Comparison of ENCODE assay signal across 21 mouse cellular contexts in genomic region chr4:54493074-54493473, GRCm38 (mm10).
DNase-seq lines count a peak whose midpoint lies in the region; ATAC-seq lines count a peak whose summit lies in the region.
"Had no signal": no experiment of that assay in that cellular context is flagged by ENCODE, and none has a peak within 500 bp of the region (broad histone marks: within the 10 kb centered on the region; RNA-seq: fewer than 3 reads in every experiment).

No protein-coding gene starts in this region.

- no peaks in the 10 kb centered on the region for H3K9me3 ChIP-seq in embryonic facial prominence, embryonic 11.5 days (replicated peaks; ENCODE audit: control insufficient read depth, low read length)
- H3K9me3 ChIP-seq in embryonic facial prominence, embryonic 10.5 days: no peaks in the 10 kb centered on the region
- H3K9me3 ChIP-seq in lung, embryonic 16.5 days (ENCODE audit: control insufficient read depth, low read length): no peaks in the 10 kb centered on the region
- H3K9me3 ChIP-seq in embryonic facial prominence, embryonic 12.5 days: no peaks in the 10 kb centered on the region
- H3K9me3 ChIP-seq in limb, embryonic 15.5 days: no peaks in the 10 kb centered on the region
- H3K9me3 ChIP-seq: lung, embryonic 15.5 days; midbrain, embryonic 12.5 days; neural tube, embryonic 13.5 days had no signal

- H3K9ac ChIP-seq in embryonic facial prominence, embryonic 11.5 days (replicated peaks; ENCODE audit: low read length): no peak overlapping the region
- H3K9ac ChIP-seq in lung, embryonic 16.5 days (ENCODE audit: low read length): no peak overlapping the region
- H3K9ac ChIP-seq in embryonic facial prominence, embryonic 12.5 days: no peak overlapping the region
- no peak overlapping the region for H3K9ac ChIP-seq in limb, embryonic 15.5 days
- H3K9ac ChIP-seq: forebrain, postnatal 0 days; lung, embryonic 15.5 days; midbrain, embryonic 12.5 days; neural tube, embryonic 13.5 days had no signal

- no peak for ATAC-seq in embryonic facial prominence, embryonic 11.5 days (replicated peaks; ENCODE audit: insufficient number of reproducible peaks, low FRiP score, low TSS enrichment, low read depth)
- peak; percentile 62 for ATAC-seq in lung, embryonic 16.5 days (ENCODE audit: low read depth)
- ATAC-seq in embryonic facial prominence, embryonic 12.5 days (ENCODE audit: insufficient number of reproducible peaks, insufficient read depth, low FRiP score, low TSS enrichment): peak; percentile 47; the same call in 1 of the 2 replicates
- ATAC-seq in limb, embryonic 15.5 days (ENCODE audit: insufficient number of reproducible peaks, low FRiP score, low TSS enrichment, low read depth): peak; percentile 52; the same call in 1 of the 2 replicates
- ATAC-seq: activated CD4-positive, CD25-positive, alpha-beta regulatory T cell, adult 4 months; forebrain, postnatal 0 days; inflammation-experienced regulatory T-cells, adult 6 months had no signal

- H3K4me1 ChIP-seq in embryonic facial prominence, embryonic 11.5 days (ENCODE audit: control insufficient read depth, insufficient read depth, low read length): no peaks in the 10 kb centered on the region
- H3K4me1 ChIP-seq in embryonic facial prominence, embryonic 10.5 days: peaks cover 6% of the 10 kb centered on the region; the same call in 1 of the 2 replicates
- H3K4me1 ChIP-seq in lung, embryonic 16.5 days (replicated peaks; ENCODE audit: control insufficient read depth, insufficient read depth, low read length): 0 out of 2 replicates have a peak, but pooled peaks cover 2% of the 10 kb centered on the region
- no peaks in the 10 kb centered on the region; the same call in 1 of the 2 replicates for H3K4me1 ChIP-seq in embryonic facial prominence, embryonic 12.5 days
- H3K4me1 ChIP-seq in limb, embryonic 15.5 days: no peaks in the 10 kb centered on the region
- H3K4me1 ChIP-seq: lung, embryonic 15.5 days; midbrain, embryonic 12.5 days; neural tube, embryonic 13.5 days had no signal

- H3K36me3 ChIP-seq in embryonic facial prominence, embryonic 11.5 days (replicated peaks; ENCODE audit: control insufficient read depth, insufficient read depth, low read depth, low read length): no peaks in the 10 kb centered on the region
- H3K36me3 ChIP-seq in embryonic facial prominence, embryonic 10.5 days (replicated peaks): no peaks in the 10 kb centered on the region
- H3K36me3 ChIP-seq in lung, embryonic 16.5 days (ENCODE audit: control insufficient read depth, insufficient read depth, low read length): no peaks in the 10 kb centered on the region
- no peaks in the 10 kb centered on the region for H3K36me3 ChIP-seq in embryonic facial prominence, embryonic 12.5 days
- no peaks in the 10 kb centered on the region for H3K36me3 ChIP-seq in limb, embryonic 15.5 days
- H3K36me3 ChIP-seq: lung, embryonic 15.5 days; midbrain, embryonic 12.5 days; neural tube, embryonic 13.5 days had no signal

- H3K27ac ChIP-seq in embryonic facial prominence, embryonic 11.5 days (replicated peaks; ENCODE audit: low read depth, low read length): no peak overlapping the region
- H3K27ac ChIP-seq in embryonic facial prominence, embryonic 10.5 days (replicated peaks): no peak overlapping the region
- H3K27ac ChIP-seq in lung, embryonic 16.5 days (ENCODE audit: low read length): no peak overlapping the region
- no peak overlapping the region for H3K27ac ChIP-seq in embryonic facial prominence, embryonic 12.5 days
- H3K27ac ChIP-seq in limb, embryonic 15.5 days: no peak overlapping the region
- H3K27ac ChIP-seq: lung, embryonic 15.5 days; midbrain, embryonic 12.5 days; neural tube, embryonic 13.5 days had no signal

- H3K4me2 ChIP-seq in embryonic facial prominence, embryonic 11.5 days (ENCODE audit: low read depth, low read length): no peak overlapping the region
- H3K4me2 ChIP-seq in lung, embryonic 16.5 days (ENCODE audit: low read depth, low read length): no peak overlapping the region
- H3K4me2 ChIP-seq in embryonic facial prominence, embryonic 12.5 days (replicated peaks): no peak overlapping the region
- H3K4me2 ChIP-seq in limb, embryonic 15.5 days: no peak overlapping the region
- H3K4me2 ChIP-seq: liver, embryonic 11.5 days; lung, embryonic 15.5 days; midbrain, embryonic 12.5 days; neural tube, embryonic 13.5 days had no signal

- DNase-seq in embryonic facial prominence, embryonic 11.5 days (ENCODE audit: low spot score): peak; percentile 13
- DNase-seq in embryonic facial prominence, embryonic 10.5 days (ENCODE audit: low spot score): no peak
- DNase-seq in lung, postnatal 4 days: no peak
- DNase-seq in cerebellum, adult 9-11 months: no peak
- no peak for DNase-seq in yolk sac, embryonic 10.5 days (ENCODE audit: low spot score)
- DNase-seq: cerebellum, postnatal 10 days; forebrain, postnatal 0 days; kidney, adult 8-10 months; kidney, postnatal 25 days; right cerebral cortex, postnatal 25 days; thymus, postnatal 4 days had no signal

- no peaks in the 10 kb centered on the region for H3K27me3 ChIP-seq in embryonic facial prominence, embryonic 11.5 days (ENCODE audit: control insufficient read depth, insufficient read depth, low read length)
- H3K27me3 ChIP-seq in embryonic facial prominence, embryonic 10.5 days (replicated peaks; ENCODE audit: low read depth, poor library complexity, severe bottlenecking): no peaks in the 10 kb centered on the region
- no peaks in the 10 kb centered on the region for H3K27me3 ChIP-seq in lung, embryonic 16.5 days (ENCODE audit: control insufficient read depth, insufficient read depth, low read depth, low read length)
- H3K27me3 ChIP-seq in embryonic facial prominence, embryonic 12.5 days: no peaks in the 10 kb centered on the region
- H3K27me3 ChIP-seq in limb, embryonic 15.5 days: no peaks in the 10 kb centered on the region
- H3K27me3 ChIP-seq: CH12.LX; lung, embryonic 15.5 days; midbrain, embryonic 12.5 days; neural tube, embryonic 13.5 days had no signal

- WGBS in embryonic facial prominence, embryonic 11.5 days: 62% methylated on average over 6 of the region's 6 CpGs
- 61% methylated on average over 6 of the region's 6 CpGs for WGBS in embryonic facial prominence, embryonic 10.5 days
- WGBS in lung, embryonic 16.5 days: 53% methylated on average over 6 of the region's 6 CpGs
- WGBS in embryonic facial prominence, embryonic 12.5 days: 41% methylated on average over 6 of the region's 6 CpGs
- 30% methylated on average over 6 of the region's 6 CpGs for WGBS in limb, embryonic 15.5 days

- H3K4me3 ChIP-seq in embryonic facial prominence, embryonic 11.5 days (ENCODE audit: low read depth, low read length): no peak overlapping the region
- no peak overlapping the region for H3K4me3 ChIP-seq in embryonic facial prominence, embryonic 10.5 days
- no peak overlapping the region for H3K4me3 ChIP-seq in lung, embryonic 16.5 days (ENCODE audit: low read length)
- H3K4me3 ChIP-seq in embryonic facial prominence, embryonic 12.5 days: no peak overlapping the region
- H3K4me3 ChIP-seq in limb, embryonic 15.5 days: no peak overlapping the region
- H3K4me3 ChIP-seq: lung, embryonic 15.5 days; midbrain, embryonic 12.5 days; neural tube, embryonic 13.5 days had no signal
